Mouse (Mus musculus): ENCODE measurements at regions not wholly inside any gene's neighbourhood (a gene's known extent, or its start where the extent isn't known, plus 50 kb on each side); places are given as distances from the start of the nearest gene placed in this dataset.

DNA sequence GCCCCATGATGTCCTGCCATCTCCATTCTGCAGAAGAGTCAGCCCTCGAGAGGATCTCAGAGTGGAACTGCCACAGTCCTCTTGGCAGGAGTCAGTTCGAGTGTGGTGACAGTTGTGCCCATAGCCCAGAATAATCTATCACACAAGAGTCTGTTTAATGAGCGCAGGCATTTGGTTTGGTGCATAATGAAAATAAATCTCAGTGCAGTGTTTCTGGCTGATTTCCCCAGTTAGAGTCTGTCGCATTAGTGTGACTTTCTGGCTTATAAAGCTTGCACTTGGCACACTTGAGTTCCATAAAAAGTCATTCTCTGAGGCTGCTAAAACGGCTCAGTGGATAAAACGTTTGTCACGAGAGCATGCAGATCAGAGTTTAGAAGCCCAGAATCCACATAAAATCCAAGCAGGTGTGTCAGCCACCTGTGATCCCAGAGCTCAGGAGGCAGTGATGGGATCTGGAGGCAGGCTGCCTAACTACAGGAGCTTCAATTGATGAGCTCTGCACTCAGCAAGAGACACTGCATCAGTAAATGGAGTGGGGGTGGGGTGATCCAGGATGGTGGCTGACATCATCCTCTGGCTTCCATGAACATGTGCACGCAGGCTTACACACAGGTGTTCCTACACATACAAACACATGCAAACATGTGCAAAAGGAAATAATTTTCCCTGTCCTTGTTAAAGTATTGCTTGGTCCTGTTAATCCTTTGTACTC lies 578.5 kb downstream of the Plekhb2 start:
- DNase-seq (ENCODE audit: low spot score in 2 of 2): no peak

DNA sequence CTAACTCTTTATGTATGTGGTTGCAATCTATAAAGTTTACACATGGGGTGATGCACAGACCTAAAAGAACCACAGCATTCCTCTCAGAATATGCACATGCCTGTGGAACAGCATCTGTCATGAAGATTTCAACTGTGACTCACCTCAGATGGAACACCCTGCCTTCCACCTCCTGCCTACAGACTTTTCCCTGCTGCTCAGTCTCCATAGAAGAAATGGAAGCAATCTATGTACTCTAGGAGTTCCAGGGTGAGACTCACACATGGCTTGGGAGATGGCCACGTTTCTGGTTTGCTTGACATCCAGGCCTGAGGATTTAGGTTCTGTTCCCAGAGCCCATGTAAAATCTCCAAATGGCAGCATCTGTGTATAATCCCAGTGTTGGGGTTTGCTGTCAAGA lies 579.7 kb downstream of the Plekhb2 start:
- DNase-seq (ENCODE audit: low spot score in 2 of 2): no peak

DNA sequence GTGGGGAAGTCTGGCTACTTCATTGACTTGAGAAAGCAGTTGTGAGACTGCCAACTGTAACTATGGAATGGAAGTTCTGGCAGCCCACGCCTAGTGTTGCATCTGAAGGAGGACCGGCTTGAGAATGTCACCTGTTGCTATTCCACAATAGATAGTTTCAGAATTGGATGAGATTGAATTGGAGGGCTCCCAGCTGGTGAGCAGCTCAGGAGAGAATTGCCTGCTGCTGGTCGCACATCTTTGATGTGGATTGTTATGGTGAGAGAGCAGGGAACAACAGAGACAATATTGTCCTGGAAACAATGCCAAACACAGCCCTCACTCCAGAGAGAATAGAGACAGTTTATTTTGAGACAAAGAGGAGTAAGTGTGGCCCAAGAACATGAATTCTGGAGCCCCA lies 585.9 kb downstream of the Plekhb2 start:
- DNase-seq (ENCODE audit: low spot score in 2 of 2): no peak

DNA sequence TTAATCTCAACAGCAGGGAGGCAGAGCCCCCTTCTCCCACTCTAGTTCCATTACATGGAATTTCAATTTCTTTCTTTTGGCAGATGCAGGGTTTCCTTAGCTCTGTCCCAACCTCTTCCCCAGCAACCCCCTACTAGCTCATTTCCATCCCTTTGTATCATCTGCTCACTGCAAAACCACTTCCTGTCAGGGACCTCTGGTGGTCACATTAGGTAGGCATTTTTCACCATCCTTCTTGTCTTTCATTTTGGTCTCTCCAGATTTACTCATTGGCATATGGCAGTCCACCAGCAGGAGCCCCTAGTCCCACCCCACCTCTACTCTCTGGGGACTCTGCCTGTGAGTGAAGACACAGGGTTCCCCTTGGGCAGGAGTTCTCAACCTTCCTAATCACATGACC lies 597.6 kb downstream of the Plekhb2 start:
- DNase-seq (ENCODE audit: low spot score in 2 of 2): no peak

DNA sequence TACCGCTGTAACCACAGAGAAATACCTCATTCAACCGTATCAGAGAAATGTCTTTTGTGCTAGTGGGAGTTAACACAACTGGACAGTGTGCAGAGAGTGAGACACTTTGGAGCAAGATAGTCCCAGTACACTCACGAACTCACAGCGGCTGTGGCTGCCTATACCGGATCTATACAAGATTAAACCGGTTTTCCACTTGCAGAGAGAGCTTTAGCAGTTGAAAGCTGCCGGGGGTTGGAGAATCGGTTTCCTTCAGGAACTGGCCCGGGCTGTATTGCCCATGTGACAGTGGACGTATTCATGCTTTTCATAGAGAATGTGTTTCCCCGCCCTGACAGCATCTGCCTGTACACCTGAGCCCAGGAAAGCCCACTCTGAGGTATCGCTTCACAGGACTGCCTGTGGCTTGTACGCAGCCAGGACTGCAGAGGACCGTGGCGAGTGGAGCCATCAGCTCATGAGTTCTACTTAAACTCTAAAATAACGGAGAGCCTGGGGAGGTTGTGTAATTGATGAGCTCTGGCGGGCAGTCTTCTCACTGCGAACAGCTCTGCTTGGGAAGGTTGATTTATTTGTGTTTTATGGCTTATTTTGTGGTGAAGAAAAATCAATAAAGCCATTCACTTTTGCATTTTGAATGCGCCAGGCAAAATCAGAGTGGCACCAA lies 602.8 kb downstream of the Plekhb2 start:
- no peak for DNase-seq (ENCODE audit: low spot score in 2 of 2)

DNA sequence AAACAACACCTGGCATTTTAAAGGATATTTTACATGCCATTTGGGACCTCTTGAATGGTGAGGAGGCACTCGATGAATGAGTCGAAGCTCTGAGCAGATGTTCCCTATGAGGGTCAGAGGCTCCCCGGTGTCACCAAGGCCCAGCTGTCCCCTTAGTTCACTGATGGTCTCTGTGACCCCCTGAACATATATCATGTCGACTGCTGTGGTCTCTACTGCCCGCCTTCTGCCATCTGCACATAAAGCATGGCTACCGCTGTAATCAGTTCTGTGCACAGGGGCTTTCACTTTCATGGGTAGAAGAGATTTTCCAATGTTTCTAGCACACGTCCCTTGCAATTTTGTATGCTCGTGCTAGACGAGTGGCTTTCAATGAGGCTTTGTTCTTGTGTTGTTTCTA lies 607.8 kb downstream of the Plekhb2 start:
- DNase-seq (ENCODE audit: low spot score in 2 of 2): no peak

DNA sequence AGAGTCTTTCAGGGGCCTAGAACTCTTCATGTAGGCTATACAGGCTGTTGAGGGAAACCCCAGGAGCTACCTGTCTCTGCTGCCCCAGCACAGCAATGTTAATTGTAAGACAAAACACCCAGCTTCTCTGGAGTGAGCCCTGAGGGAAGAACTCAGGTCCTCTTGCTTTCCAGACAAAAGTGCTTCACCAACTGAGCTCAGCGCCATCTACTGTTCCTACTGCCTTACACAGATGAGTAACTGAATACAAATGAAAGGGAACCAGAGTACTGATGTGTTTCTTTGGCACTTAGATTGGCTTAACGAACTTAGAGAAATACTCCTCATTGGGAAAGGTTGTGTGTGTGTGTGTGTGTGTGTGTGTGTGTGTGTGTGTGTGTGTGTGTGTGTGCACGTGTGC lies 603.1 kb upstream of the Hs6st1 start:
- DNase-seq (ENCODE audit: low spot score in 2 of 2): no peak

DNA sequence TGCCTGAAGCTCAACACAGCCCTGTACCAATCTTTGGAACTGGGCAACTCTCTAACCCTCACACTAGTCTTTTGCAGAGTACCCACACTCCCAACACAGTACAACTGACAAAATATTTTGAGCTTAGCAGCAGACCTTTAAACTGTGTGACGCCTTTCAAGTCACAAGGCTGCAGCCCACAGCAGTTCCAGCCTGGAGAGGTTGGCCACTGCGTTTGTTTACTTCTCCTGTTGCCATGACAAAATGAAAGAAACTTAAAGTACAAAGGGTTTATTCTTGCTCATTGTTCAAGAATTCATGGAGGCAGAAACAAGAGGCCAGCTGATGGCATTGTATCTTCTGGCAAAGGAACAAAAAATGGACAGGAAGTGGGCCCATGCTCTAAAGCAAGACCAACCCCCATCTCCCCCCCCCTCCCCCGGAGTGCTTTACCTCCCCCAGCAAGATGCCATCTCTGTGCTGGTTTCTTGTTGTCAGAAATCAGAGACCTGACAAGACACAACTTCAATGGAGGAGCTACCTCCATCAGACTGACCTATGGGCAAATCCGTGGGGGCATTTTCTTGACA lies 598.9 kb upstream of the Hs6st1 start:
- DNase-seq (ENCODE audit: low spot score in 2 of 2): no peak

DNA sequence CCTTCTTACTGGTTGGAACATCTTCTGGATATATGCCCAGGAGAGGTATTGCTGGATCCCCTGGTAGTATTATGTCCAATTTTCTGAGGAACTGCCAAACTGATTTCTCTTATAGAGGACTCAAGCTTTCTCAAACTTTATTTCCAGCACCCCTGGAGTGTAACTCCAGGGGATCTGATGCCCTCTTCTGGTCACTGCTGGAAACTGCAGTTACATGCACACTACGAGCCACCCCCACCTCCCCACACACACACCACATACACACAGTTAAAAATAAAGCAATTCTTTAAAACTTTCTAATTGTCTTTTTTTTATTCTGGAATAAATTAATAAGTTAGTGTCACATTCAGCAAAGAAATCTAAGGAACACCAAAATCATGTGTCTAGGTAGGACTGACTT lies 589.9 kb upstream of the Hs6st1 start:
- no peak for DNase-seq (ENCODE audit: low spot score in 2 of 2)

DNA sequence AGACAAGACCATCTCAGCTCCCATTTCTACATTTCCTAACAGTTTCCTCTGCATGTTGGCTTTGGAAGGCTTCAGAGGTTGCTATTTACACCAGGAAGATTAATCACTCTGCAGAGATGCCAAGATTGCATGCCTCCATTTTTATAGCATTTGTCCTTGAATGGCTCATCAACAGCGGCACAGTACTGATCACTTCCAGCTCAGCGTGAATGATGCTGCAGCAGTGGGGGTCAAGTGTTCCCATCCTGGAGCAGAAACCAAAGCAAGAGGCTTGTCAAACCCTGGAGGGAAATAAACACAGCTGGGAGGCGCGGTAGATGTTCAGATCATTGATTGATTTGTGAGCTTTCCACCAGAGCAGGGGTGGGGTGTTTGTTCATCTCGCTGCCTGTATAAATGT lies 572.2 kb upstream of the Hs6st1 start:
- no peak for DNase-seq (ENCODE audit: low spot score in 2 of 2)

DNA sequence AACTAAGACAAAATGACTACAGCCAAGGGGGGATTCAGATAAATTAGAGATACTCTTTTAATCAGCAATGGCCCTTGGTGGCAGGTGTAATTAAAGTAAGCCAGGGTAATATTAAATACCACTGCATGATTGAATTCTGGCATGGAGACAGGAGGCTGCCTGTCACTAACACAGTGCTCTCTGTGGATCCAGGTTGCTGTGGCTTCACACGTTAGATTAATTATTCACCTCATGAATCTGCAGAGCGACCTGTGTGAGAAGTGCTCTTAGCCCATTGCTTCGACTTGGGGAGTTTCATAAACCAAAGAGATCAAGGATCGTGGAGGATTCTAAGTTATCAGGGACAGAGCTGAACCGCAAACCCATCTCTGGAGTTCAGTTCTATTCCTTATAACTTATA lies 545.2 kb upstream of the Hs6st1 start:
- DNase-seq (ENCODE audit: low spot score in 2 of 2): no peak

DNA sequence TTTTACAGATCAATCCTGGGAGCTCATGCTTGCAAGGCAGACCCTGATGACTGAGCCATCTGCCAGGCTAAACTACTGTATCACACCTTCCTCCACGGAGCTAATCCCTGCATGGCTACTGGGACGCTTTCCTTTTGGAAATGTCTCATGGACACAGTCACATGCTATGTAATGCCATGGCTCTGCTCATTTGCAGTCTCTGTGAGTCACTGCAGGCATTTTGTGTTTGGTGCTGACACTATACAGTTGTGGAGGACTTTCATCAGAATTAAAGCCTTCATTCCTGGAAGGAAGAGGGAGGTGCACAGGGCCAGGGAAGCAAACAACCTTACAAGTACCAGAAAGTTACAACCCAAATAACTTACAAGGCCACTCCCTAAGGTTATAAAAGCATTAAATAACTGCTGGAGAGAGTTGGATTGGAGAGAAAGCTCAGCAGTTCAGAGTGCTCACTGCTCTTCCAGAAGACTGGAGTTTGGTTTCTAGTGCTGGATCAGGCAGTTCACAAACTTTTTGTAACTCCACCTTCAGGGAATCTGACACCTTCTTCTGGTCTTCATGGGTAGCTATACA lies 544.3 kb upstream of the Hs6st1 start:
- no peak for DNase-seq (ENCODE audit: low spot score in 2 of 2)

DNA sequence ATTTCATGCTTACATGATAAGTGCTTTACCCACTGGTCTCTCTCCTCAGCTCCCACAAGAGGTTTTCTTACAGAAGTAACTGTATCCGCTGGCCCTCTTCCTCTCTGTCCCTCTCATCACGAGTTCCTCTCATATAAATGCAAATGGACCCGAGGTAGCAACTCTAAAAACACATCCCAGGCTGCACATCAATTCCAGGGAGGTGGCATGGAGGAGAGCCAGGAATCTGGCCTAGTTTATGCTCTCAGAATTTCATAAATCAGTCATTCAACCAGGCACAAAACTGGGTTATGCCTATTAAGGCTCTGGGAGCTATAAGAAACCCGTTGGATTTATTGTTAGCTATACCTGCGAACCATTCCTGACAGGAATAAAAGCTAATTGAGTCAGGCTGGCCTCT lies 543.4 kb upstream of the Hs6st1 start:
- DNase-seq (ENCODE audit: low spot score in 2 of 2): no peak

DNA sequence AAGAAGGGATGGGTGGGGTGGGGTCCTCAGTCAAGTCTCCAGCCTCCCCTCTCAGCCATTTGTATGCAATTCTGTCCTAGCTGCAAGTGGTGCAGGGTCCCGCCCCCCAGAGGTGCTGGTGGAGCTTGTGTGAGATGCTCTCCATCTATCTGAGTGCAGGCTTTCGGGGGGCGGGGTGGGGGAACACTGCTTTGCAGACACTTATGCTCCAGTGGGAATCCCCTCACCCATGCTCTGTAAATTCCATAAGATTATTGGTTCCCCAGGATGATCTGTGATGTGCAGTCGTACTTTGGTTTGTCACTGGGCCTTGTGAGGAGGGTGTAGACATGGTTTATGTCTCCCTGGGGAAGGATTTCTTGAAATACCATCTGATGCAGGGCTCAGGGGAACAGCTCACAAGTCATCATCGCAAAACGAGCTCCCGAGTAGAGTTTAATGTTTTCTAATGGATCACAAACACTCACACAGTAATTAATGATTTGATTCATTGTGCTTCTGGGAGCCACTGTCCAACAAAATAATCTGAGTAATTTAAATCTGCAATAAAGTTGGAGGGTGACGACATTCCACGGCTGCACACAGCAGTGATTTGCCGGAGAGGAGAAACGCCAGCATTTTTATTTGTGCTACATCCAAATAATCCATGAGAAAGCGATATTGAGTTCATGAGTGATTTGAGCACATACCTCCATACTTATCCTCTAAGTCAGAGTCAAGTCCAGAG lies 540.3 kb upstream of the Hs6st1 start:
- no peak for DNase-seq (ENCODE audit: low spot score in 2 of 2)

DNA sequence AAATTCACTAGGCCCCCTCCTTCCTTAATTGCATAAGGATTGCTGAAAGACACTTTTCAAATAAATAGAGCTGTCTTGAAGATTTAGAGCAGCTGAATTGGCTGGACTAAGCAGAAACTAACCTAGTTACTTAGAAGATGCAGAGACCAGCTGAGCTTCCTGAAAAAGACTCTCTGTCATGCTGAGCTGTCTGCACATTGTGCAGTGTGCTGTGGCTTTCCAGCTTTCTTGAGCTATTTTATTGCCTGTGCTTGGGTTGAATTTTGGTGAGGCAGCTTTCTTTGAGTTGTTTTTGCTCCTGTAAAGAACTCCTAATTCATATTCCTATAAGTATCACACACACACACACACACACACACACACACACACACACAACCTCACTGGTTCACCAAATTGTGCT lies 532.7 kb upstream of the Hs6st1 start:
- no peak for DNase-seq (ENCODE audit: low spot score in 2 of 2)

DNA sequence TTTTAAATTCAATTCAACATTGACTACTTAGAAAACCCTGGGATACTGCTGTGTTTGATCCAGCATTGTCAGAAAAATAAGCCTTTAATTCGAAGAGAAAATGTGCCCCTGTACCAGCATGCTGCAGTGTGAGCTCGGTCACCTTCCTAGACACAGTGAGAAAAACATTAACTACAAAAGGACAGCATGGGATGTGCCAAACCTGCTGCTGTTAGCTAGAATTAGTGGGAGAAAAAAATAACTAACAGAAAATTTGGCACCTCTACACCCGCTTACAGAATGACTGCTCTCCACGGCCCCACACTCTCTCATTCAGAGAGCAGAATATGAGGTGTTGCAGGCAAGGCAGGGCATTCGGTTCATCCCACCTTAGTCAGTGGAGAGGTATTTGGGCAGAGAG lies 531.9 kb upstream of the Hs6st1 start:
- DNase-seq (ENCODE audit: low spot score in 2 of 2): no peak

DNA sequence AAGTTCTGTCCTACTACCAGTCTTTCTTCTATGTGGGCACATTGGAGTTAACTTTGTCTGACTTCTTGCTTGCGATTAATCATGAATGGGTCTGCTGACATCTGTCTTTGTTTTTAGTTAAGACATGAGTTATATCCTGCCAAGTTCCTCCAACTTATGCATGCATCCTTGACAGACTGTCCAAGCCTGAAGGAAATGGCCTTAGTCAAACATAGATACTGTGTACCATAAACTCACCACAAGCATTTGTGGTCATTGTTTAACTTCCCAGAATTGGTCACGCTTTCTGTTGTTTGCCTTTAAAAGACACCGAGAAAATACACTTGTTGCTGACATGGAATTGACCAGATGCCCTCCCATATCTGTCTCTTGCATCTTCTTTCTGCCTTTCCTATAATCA lies 519.4 kb upstream of the Hs6st1 start:
- no peak for DNase-seq (ENCODE audit: low spot score in 2 of 2)

DNA sequence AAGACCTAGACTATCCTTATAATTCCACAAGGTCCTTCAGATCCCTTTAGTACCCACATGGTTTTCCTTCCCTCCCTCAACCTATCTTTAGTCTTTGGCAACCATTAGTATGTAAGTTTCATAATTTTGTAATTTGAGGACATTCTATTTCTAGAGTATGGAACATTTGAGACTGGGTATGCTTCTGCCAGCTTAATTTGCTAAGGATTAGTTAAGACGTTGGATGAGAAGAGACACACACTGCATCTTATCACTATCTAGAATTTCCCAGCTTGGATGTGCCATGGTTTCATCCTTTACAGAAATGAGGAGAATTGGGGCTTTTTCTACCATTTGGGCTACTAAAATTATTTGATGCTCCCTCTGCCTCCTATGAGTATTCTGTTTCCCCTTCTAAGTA lies 516.7 kb upstream of the Hs6st1 start:
- no peak for DNase-seq (ENCODE audit: low spot score in 2 of 2)

DNA sequence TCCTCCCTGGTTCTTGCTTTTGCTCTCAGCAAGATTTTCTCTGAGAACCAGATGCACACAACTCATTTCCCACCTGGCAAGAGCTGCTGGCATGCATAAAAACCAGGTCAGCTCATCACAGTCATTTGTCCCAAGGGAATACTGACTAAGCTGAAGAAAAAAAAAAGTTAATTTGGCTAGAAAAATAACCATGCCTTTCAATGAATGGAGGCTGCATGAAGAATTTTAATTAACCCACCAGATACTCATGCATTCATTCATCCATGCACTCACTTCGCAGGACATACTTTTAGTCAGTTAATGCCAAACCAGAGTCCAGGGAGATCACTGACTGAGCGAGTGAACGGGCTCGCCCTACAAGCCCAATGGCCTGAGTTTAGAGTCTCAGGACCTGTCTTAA lies 505.4 kb upstream of the Hs6st1 start:
- DNase-seq (ENCODE audit: low spot score in 2 of 2): no peak

DNA sequence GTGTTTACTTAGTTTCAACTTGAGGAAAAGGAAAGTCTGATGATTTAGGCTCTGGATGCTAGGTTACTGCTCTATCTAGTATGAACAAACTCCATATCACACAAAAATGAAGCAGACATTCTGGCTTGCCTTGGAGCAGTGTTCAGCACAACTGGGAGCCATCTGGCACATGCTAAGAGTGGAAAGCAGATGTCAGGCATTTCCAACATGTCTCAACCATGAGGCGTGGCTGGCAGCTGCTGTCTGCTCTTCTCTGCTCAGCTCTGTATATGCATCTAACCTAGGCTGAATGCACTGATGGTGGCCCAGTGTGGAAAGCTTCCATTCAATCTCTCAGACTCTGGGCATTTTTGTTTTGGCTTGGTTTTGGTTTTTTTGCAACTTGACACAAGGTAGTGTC lies 493.0 kb upstream of the Hs6st1 start:
- no peak for DNase-seq (ENCODE audit: low spot score in 2 of 2)

DNA sequence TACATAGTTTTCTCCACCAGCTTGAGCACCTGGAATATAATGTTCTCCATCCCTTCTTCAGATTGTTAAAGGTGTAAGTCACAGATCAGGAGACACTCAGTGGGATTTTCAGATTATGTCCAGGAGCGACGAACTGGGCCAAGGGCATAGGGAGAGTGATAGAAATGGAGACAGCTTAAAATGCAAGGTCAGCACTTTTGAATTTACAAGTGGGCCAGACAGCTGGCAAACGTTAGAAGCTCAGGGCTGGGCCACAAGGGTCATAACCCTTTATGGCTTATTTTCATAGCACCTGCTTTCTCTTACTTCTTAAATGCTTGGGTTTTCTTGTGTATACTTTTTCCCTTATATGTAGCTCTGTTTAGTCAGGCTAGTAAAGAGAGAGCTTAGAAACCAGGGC lies 488.8 kb upstream of the Hs6st1 start:
- DNase-seq (ENCODE audit: low spot score in 2 of 2): no peak

DNA sequence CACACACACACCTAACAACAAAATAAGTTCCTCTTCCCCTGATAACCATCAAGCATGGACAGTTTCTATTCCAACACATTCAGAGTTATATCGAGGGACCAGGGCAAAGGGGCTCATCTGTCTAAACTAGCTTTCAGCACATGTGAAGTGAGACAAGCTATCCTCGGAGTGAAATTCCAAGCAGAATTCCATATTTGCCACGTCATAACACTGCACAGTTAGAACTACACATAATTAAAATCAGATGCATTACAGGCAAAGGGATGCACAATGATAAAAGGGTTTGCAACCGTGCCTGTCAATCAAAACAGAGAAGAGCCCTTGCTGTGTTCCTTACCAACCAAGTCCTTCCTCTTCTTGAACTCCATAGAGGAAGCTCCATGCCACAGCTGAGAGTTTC lies 488.2 kb upstream of the Hs6st1 start:
- DNase-seq (ENCODE audit: low spot score in 2 of 2): no peak

DNA sequence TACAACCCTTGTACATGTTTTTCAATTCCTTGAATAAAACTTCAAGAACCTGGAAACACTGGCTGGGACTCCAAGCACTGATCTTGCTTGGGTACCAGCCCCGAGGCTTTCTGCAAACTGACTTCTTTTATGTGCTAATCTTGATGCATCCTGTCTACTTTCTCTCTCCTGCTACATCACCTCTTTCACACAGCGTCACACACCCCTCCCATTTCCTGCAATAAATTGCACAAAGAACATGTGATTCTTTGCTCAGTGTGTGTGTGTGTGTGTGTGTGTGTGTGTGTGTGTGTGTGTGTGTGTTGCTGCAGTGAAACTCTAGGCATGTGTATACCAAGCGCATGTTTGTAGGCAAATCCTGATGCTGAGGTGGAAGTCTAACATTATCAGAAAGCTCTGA lies 487.7 kb upstream of the Hs6st1 start:
- DNase-seq (ENCODE audit: low spot score in 2 of 2): no peak
